18 mouse cellular contexts compared by ENCODE assay signal in genomic region chr9:98421903-98422302, GRCm38 (mm10). TPM values are rescaled to one million over a fixed set of nuclear protein-coding genes. Genes with fewer than 3 reads are reported as not detected.
"Had no signal": no experiment of that assay in that cellular context is flagged by ENCODE, and none has a peak within 500 bp of the region (broad histone marks: within the 10 kb centered on the region; RNA-seq: fewer than 3 reads in every experiment).

No protein-coding gene starts in this region.

- H3K27ac ChIP-seq: limb, embryonic 12.5 days; liver, embryonic 14.5 days; lung, embryonic 15.5 days; macrophage; midbrain, embryonic 15.5 days; neural tube, embryonic 12.5 days; stomach, embryonic 15.5 days had no signal

- H3K27me3 ChIP-seq: lung, embryonic 15.5 days; stomach, embryonic 15.5 days had no signal

- H3K4me3 ChIP-seq: limb, embryonic 12.5 days; lung, embryonic 15.5 days; megakaryocyte, embryonic 14.5 days; midbrain, embryonic 15.5 days; neural tube, embryonic 12.5 days; stomach, embryonic 15.5 days had no signal

- H3K9ac ChIP-seq: limb, embryonic 12.5 days; liver, embryonic 14.5 days; lung, embryonic 15.5 days; midbrain, embryonic 15.5 days; neural tube, embryonic 12.5 days; stomach, embryonic 15.5 days had no signal

- H3K4me2 ChIP-seq: limb, embryonic 12.5 days; lung, embryonic 15.5 days; midbrain, embryonic 11.5 days; midbrain, embryonic 15.5 days; neural tube, embryonic 12.5 days; stomach, embryonic 15.5 days had no signal

- H3K36me3 ChIP-seq: limb, embryonic 12.5 days; lung, embryonic 15.5 days; midbrain, embryonic 15.5 days; neural tube, embryonic 12.5 days; stomach, embryonic 15.5 days had no signal

- DNase-seq: kidney, adult 11 months; layer of hippocampus, adult 9-11 months; layer of hippocampus, postnatal 36 days; lung, postnatal 14 days; right cerebral cortex, postnatal 14 days; thymus, adult 2 months; thymus, postnatal 25 days had no signal

- H3K9me3 ChIP-seq: lung, embryonic 15.5 days; midbrain, embryonic 15.5 days; neural tube, embryonic 12.5 days; stomach, embryonic 15.5 days had no signal

- ATAC-seq: midbrain, embryonic 15.5 days had no signal

RNA-seq across cellular contexts. Expression of gene Rbp1, which starts 0.9 kb away (rescaled TPM):
- total RNA-seq: monocyte, adult 5-6 weeks; neutrophil, adult 5-6 weeks had no signal
